Mouse (Mus musculus): ENCODE measurements around the gene Prss12. TPM values are rescaled to one million over a fixed set of nuclear protein-coding genes. Genes with fewer than 3 reads are reported as not detected.

Gene Prss12
- polyA plus RNA-seq, 1 experiment: 0.30 TPM

GRCm38 (mm10) chr3:123425647-123426046 lies 21.1 kb upstream of the Prss12 start:
- no peaks in the 10 kb centered on the region for H3K27me3 ChIP-seq (ENCODE audit: control insufficient read depth, insufficient read depth, low read length, poor library complexity, severe bottlenecking)
- no peaks in the 10 kb centered on the region for H3K36me3 ChIP-seq (ENCODE audit: control insufficient read depth, insufficient read depth, low read length, poor library complexity, severe bottlenecking)
- no peaks in the 10 kb centered on the region for H3K4me1 ChIP-seq (ENCODE audit: control insufficient read depth, insufficient read depth, low read length)
- H3K9me3 ChIP-seq (replicated peaks; ENCODE audit: control insufficient read depth, insufficient read depth, low read length, poor library complexity, severe bottlenecking): no peaks in the 10 kb centered on the region
- TF ChIP-seq CTCF (IDR thresholded peaks at IDR 0.05; ENCODE audit: low read depth, low read length) (no peak), EP300 (IDR thresholded peaks at IDR 0.05; ENCODE audit: insufficient read depth, low read depth, low read length) (no peak), POLR2A (IDR thresholded peaks at IDR 0.05; ENCODE audit: insufficient read depth, low read length) (no peak)
- no peak overlapping the region for H3K27ac ChIP-seq (ENCODE audit: insufficient read depth, low read length)
- H3K4me3 ChIP-seq (ENCODE audit: low read depth, low read length): no peak overlapping the region
- H3K9ac ChIP-seq (ENCODE audit: low read depth, poor library complexity, severe bottlenecking): no peak overlapping the region

- Histone ChIP-seq H3K27ac (ENCODE audit: insufficient read depth, low read length) (no peak overlapping the region), H3K9me3 (replicated peaks; ENCODE audit: control insufficient read depth, insufficient read depth, low read length, poor library complexity, severe bottlenecking) (no peaks in the 10 kb centered on the region), H3K4me3 (ENCODE audit: low read depth, low read length) (no peak overlapping the region), H3K36me3 (ENCODE audit: control insufficient read depth, insufficient read depth, low read length, poor library complexity, severe bottlenecking) (no peaks in the 10 kb centered on the region), H3K4me1 (ENCODE audit: control insufficient read depth, insufficient read depth, low read length) (no peaks in the 10 kb centered on the region), H3K9ac (ENCODE audit: low read depth, poor library complexity, severe bottlenecking) (no peak overlapping the region), H3K27me3 (ENCODE audit: control insufficient read depth, insufficient read depth, low read length, poor library complexity, severe bottlenecking) (no peaks in the 10 kb centered on the region)
- TF ChIP-seq POLR2A (IDR thresholded peaks at IDR 0.05; ENCODE audit: insufficient read depth, low read length) (no peak), EP300 (IDR thresholded peaks at IDR 0.05; ENCODE audit: insufficient read depth, low read depth, low read length) (no peak), CTCF (IDR thresholded peaks at IDR 0.05; ENCODE audit: low read depth, low read length) (no peak)
These were observed 18.7 kb upstream of the Prss12 start for GRCm38 (mm10) chr3:123428005-123428404.

GRCm38 (mm10) chr3:123429597-123430458 lies 16.9 kb upstream of the Prss12 start:
- no peak overlapping the region for H3K4me3 ChIP-seq (ENCODE audit: low read depth, low read length)
- H3K27me3 ChIP-seq (ENCODE audit: control insufficient read depth, insufficient read depth, low read length, poor library complexity, severe bottlenecking): no peaks in the 10 kb centered on the region
- H3K9ac ChIP-seq (ENCODE audit: low read depth, poor library complexity, severe bottlenecking): no peak overlapping the region
- no peaks in the 10 kb centered on the region for H3K4me1 ChIP-seq (ENCODE audit: control insufficient read depth, insufficient read depth, low read length)
- H3K9me3 ChIP-seq (replicated peaks; ENCODE audit: control insufficient read depth, insufficient read depth, low read length, poor library complexity, severe bottlenecking): no peaks in the 10 kb centered on the region
- H3K36me3 ChIP-seq (ENCODE audit: control insufficient read depth, insufficient read depth, low read length, poor library complexity, severe bottlenecking): no peaks in the 10 kb centered on the region
- TF ChIP-seq POLR2A (IDR thresholded peaks at IDR 0.05; ENCODE audit: insufficient read depth, low read length): no peak
- no peak for TF ChIP-seq CTCF (IDR thresholded peaks at IDR 0.05; ENCODE audit: low read depth, low read length)
- no peak for TF ChIP-seq EP300 (IDR thresholded peaks at IDR 0.05; ENCODE audit: insufficient read depth, low read depth, low read length)
- H3K27ac ChIP-seq (ENCODE audit: insufficient read depth, low read length): no peak overlapping the region

GRCm38 (mm10) chr3:123431951-123432674 lies 14.6 kb upstream of the Prss12 start:
- Histone ChIP-seq H3K36me3 (ENCODE audit: control insufficient read depth, insufficient read depth, low read length, poor library complexity, severe bottlenecking) (no peaks in the 10 kb centered on the region), H3K27ac (ENCODE audit: insufficient read depth, low read length) (no peak overlapping the region), H3K9me3 (replicated peaks; ENCODE audit: control insufficient read depth, insufficient read depth, low read length, poor library complexity, severe bottlenecking) (no peaks in the 10 kb centered on the region), H3K27me3 (ENCODE audit: control insufficient read depth, insufficient read depth, low read length, poor library complexity, severe bottlenecking) (no peaks in the 10 kb centered on the region), H3K9ac (ENCODE audit: low read depth, poor library complexity, severe bottlenecking) (no peak overlapping the region), H3K4me1 (ENCODE audit: control insufficient read depth, insufficient read depth, low read length) (no peaks in the 10 kb centered on the region), H3K4me3 (ENCODE audit: low read depth, low read length) (no peak overlapping the region)
- TF ChIP-seq EP300 (IDR thresholded peaks at IDR 0.05; ENCODE audit: insufficient read depth, low read depth, low read length) (no peak), POLR2A (IDR thresholded peaks at IDR 0.05; ENCODE audit: insufficient read depth, low read length) (no peak), CTCF (IDR thresholded peaks at IDR 0.05; ENCODE audit: low read depth, low read length) (no peak)

- H3K9me3 ChIP-seq (replicated peaks; ENCODE audit: control insufficient read depth, insufficient read depth, low read length, poor library complexity, severe bottlenecking): no peaks in the 10 kb centered on the region
- no peaks in the 10 kb centered on the region for H3K36me3 ChIP-seq (ENCODE audit: control insufficient read depth, insufficient read depth, low read length, poor library complexity, severe bottlenecking)
- H3K27me3 ChIP-seq (ENCODE audit: control insufficient read depth, insufficient read depth, low read length, poor library complexity, severe bottlenecking): no peaks in the 10 kb centered on the region
- H3K27ac ChIP-seq (ENCODE audit: insufficient read depth, low read length): no peak overlapping the region
- H3K4me1 ChIP-seq (ENCODE audit: control insufficient read depth, insufficient read depth, low read length): no peaks in the 10 kb centered on the region
- no peak overlapping the region for H3K9ac ChIP-seq (ENCODE audit: low read depth, poor library complexity, severe bottlenecking)
- no peak overlapping the region for H3K4me3 ChIP-seq (ENCODE audit: low read depth, low read length)
- no peak for TF ChIP-seq EP300 (IDR thresholded peaks at IDR 0.05; ENCODE audit: insufficient read depth, low read depth, low read length)
- TF ChIP-seq CTCF (IDR thresholded peaks at IDR 0.05; ENCODE audit: low read depth, low read length): no peak
- no peak for TF ChIP-seq POLR2A (IDR thresholded peaks at IDR 0.05; ENCODE audit: insufficient read depth, low read length)
These were observed 13.4 kb upstream of the Prss12 start for GRCm38 (mm10) chr3:123433362-123433761.

- no peak for TF ChIP-seq POLR2A (IDR thresholded peaks at IDR 0.05; ENCODE audit: insufficient read depth, low read length)
- no peak for TF ChIP-seq EP300 (IDR thresholded peaks at IDR 0.05; ENCODE audit: insufficient read depth, low read depth, low read length)
- no peak for TF ChIP-seq CTCF (IDR thresholded peaks at IDR 0.05; ENCODE audit: low read depth, low read length)
- Histone ChIP-seq H3K27me3 (ENCODE audit: control insufficient read depth, insufficient read depth, low read length, poor library complexity, severe bottlenecking) (no peaks in the 10 kb centered on the region; the same call in 1 of the 2 replicates), H3K9me3 (replicated peaks; ENCODE audit: control insufficient read depth, insufficient read depth, low read length, poor library complexity, severe bottlenecking) (no peaks in the 10 kb centered on the region), H3K27ac (ENCODE audit: insufficient read depth, low read length) (no peak overlapping the region), H3K4me3 (ENCODE audit: low read depth, low read length) (no peak overlapping the region), H3K36me3 (ENCODE audit: control insufficient read depth, insufficient read depth, low read length, poor library complexity, severe bottlenecking) (no peaks in the 10 kb centered on the region), H3K4me1 (ENCODE audit: control insufficient read depth, insufficient read depth, low read length) (no peaks in the 10 kb centered on the region), H3K9ac (ENCODE audit: low read depth, poor library complexity, severe bottlenecking) (no peak overlapping the region)
These were observed 9.1 kb upstream of the Prss12 start for GRCm38 (mm10) chr3:123437608-123438007.
